Mouse (Mus musculus): Measurements from ENCODE around the gene Fam192a. TPM values are rescaled to one million over a fixed set of nuclear protein-coding genes. Genes with fewer than 3 reads are reported as not detected.

Gene Fam192a
- polyA plus RNA-seq, 1 experiment from 2014 or later = 55.6 TPM

GRCm38 (mm10) chr8:94584238-94584817, 17.5 kb downstream of the Fam192a start:
- Histone ChIP-seq H3K36me3 (ENCODE audit: control insufficient read depth, insufficient read depth, low read length) (peaks cover 93% of the 10 kb centered on the region), H3K9me3 (ENCODE audit: control insufficient read depth, low read length) (no peaks in the 10 kb centered on the region), H3K4me3 (ENCODE audit: low read depth, low read length) (no peak overlapping the region), H3K27me3 (replicated peaks; ENCODE audit: control insufficient read depth, insufficient read depth, low read length) (no peaks in the 10 kb centered on the region), H3K4me2 (ENCODE audit: low read length) (no peak overlapping the region), H3K9ac (ENCODE audit: low read length) (no peak overlapping the region), H3K4me1 (replicated peaks; ENCODE audit: control insufficient read depth, insufficient read depth, low read length) (no peaks in the 10 kb centered on the region), H3K27ac (ENCODE audit: low read depth) (no peak overlapping the region)
- no peak; the same call in 1 of the 2 replicates for ATAC-seq (replicated peaks; ENCODE audit: low FRiP score, low TSS enrichment, low read depth)
- 52% methylated on average over 4 of the region's 4 CpGs for WGBS
- no peak for DNase-seq (ENCODE audit: low spot score)

GRCm38 (mm10) chr8:94582569-94582968, 19.2 kb downstream of the Fam192a start:
- H3K9ac ChIP-seq (ENCODE audit: low read length) = no peak overlapping the region
- H3K4me1 ChIP-seq (replicated peaks; ENCODE audit: control insufficient read depth, insufficient read depth, low read length) = no peaks in the 10 kb centered on the region
- H3K36me3 ChIP-seq (ENCODE audit: control insufficient read depth, insufficient read depth, low read length) = peaks cover 93% of the 10 kb centered on the region
- no peaks in the 10 kb centered on the region for H3K9me3 ChIP-seq (ENCODE audit: control insufficient read depth, low read length)
- no peak overlapping the region for H3K4me3 ChIP-seq (ENCODE audit: low read depth, low read length)
- H3K4me2 ChIP-seq (ENCODE audit: low read length) = no peak overlapping the region
- DNase-seq (ENCODE audit: low spot score) (no peak), ATAC-seq (replicated peaks; ENCODE audit: low FRiP score, low TSS enrichment, low read depth) (no peak)
- H3K27me3 ChIP-seq (replicated peaks; ENCODE audit: control insufficient read depth, insufficient read depth, low read length) = no peaks in the 10 kb centered on the region
- H3K27ac ChIP-seq (ENCODE audit: low read depth) = no peak overlapping the region
- 92% methylated on average over 6 of the region's 6 CpGs for WGBS

DNA sequence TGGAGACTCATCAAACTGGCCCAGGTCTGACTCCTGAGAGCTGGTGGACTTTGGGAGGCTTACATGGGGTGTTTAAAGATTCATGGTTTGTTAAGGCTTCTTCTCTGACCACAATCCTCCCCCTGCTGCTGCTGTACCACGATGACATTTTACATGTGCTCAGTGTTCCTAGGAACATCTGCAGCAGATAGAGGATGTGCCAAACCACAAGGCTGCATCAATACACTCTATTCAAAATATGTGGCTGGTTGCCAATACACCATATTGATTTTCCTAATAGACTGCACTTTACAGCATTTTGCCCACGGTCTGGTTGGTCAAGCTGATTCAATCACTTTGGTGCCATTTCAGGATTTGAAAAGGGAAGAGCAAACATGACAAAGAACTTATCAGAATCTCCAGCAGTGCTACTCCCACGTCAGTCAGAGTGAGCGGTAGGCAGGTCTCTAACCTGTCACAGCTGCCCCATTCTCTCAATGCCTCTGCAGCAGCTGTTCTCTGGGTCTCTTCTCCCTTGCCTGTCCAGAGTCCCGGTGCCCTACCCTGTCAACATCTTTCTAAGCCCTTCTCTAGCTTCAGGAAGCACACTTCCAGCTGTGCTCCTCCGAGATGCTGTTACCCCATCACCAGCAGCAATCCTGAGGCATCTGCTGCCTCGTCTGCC, 19.8 kb downstream of the Fam192a start:
- Histone ChIP-seq H3K27me3 (replicated peaks; ENCODE audit: control insufficient read depth, insufficient read depth, low read length) (no peaks in the 10 kb centered on the region), H3K9me3 (ENCODE audit: control insufficient read depth, low read length) (no peaks in the 10 kb centered on the region), H3K9ac (ENCODE audit: low read length) (no peak overlapping the region), H3K4me2 (ENCODE audit: low read length) (no peak overlapping the region), H3K36me3 (ENCODE audit: control insufficient read depth, insufficient read depth, low read length) (peaks cover 93% of the 10 kb centered on the region), H3K27ac (ENCODE audit: low read depth) (no peak overlapping the region), H3K4me1 (replicated peaks; ENCODE audit: control insufficient read depth, insufficient read depth, low read length) (no peaks in the 10 kb centered on the region), H3K4me3 (ENCODE audit: low read depth, low read length) (no peak overlapping the region)
- ATAC-seq (replicated peaks; ENCODE audit: low FRiP score, low TSS enrichment, low read depth) = no peak
- WGBS = 85% methylated on average over 7 of the region's 7 CpGs
- no peak for DNase-seq (ENCODE audit: low spot score)

- H3K9ac ChIP-seq (ENCODE audit: low read length) = no peak overlapping the region
- WGBS = 91% methylated on average over 4 of the region's 4 CpGs
- H3K4me2 ChIP-seq (ENCODE audit: low read length) = no peak overlapping the region
- H3K4me3 ChIP-seq (ENCODE audit: low read depth, low read length) = no peak overlapping the region
- no peak for DNase-seq (ENCODE audit: low spot score)
- no peak overlapping the region for H3K27ac ChIP-seq (ENCODE audit: low read depth)
- H3K27me3 ChIP-seq (replicated peaks; ENCODE audit: control insufficient read depth, insufficient read depth, low read length) = no peaks in the 10 kb centered on the region
- H3K9me3 ChIP-seq (ENCODE audit: control insufficient read depth, low read length) = no peaks in the 10 kb centered on the region
- H3K36me3 ChIP-seq (ENCODE audit: control insufficient read depth, insufficient read depth, low read length) = peaks cover 66% of the 10 kb centered on the region
- no peaks in the 10 kb centered on the region for H3K4me1 ChIP-seq (replicated peaks; ENCODE audit: control insufficient read depth, insufficient read depth, low read length)
- no peak for ATAC-seq (replicated peaks; ENCODE audit: low FRiP score, low TSS enrichment, low read depth)
Measured at GRCm38 (mm10) chr8:94575148-94575547, 26.6 kb downstream of the Fam192a start.

DNA sequence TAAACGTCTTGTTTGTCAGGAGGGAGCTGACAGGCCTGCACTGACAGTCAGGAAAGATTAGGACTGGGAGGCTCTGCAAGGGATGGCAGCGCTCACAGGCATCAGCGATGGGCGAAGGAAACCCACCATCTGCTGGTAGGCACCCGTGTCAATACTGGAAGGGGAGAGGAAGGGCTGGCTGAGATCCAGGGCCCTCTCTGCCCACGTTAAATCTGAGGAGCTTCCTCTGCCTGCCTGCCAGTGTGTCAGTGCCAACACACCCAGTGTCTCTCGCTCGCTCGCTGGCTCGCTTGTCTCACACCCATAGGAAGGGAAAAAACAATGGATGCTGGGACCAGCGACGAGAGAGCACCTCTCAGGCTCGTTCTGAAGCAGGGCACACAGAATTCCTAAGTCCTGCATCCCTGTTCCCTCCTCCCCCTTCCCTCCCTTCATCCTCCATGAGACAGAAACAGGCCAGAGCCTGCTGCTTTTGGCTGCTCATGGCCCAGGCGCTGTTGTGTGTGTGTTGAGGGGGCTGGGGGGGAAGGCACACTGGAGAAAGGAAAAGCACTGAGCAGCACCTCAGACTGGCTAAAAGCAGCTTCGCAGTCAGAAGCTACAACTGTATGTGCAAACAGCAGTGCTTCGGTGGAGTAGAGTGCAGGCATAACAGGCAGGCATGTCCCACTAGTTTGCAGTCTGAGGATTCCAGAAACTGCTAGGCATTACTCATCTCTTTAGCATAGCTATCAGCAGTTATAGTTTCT, 27.5 kb downstream of the Fam192a start:
- peaks cover 60% of the 10 kb centered on the region for H3K36me3 ChIP-seq (ENCODE audit: control insufficient read depth, insufficient read depth, low read length)

GRCm38 (mm10) chr8:94571896-94572295, 29.9 kb downstream of the Fam192a start:
- no peaks in the 10 kb centered on the region for H3K9me3 ChIP-seq (ENCODE audit: control insufficient read depth, low read length)
- H3K4me2 ChIP-seq (ENCODE audit: low read length) = no peak overlapping the region
- DNase-seq (ENCODE audit: low spot score) (no peak), ATAC-seq (replicated peaks; ENCODE audit: low FRiP score, low TSS enrichment, low read depth) (no peak)
- peaks cover 36% of the 10 kb centered on the region for H3K36me3 ChIP-seq (ENCODE audit: control insufficient read depth, insufficient read depth, low read length)
- H3K4me1 ChIP-seq (replicated peaks; ENCODE audit: control insufficient read depth, insufficient read depth, low read length) = peaks cover 5% of the 10 kb centered on the region; the same call in 1 of the 2 replicates
- no peak overlapping the region for H3K9ac ChIP-seq (ENCODE audit: low read length)
- no peak overlapping the region for H3K27ac ChIP-seq (ENCODE audit: low read depth)
- 70% methylated on average over 2 of the region's 2 CpGs for WGBS
- H3K27me3 ChIP-seq (replicated peaks; ENCODE audit: control insufficient read depth, insufficient read depth, low read length) = no peaks in the 10 kb centered on the region
- no peak overlapping the region for H3K4me3 ChIP-seq (ENCODE audit: low read depth, low read length)

More for the DNA sequence above, 27.5 kb downstream of the Fam192a start:
- no peaks in the 10 kb centered on the region for H3K4me1 ChIP-seq (replicated peaks; ENCODE audit: control insufficient read depth, insufficient read depth, low read length)
- H3K27ac ChIP-seq (ENCODE audit: low read depth) = no peak overlapping the region
- no peak overlapping the region for H3K9ac ChIP-seq (ENCODE audit: low read length)
- H3K27me3 ChIP-seq (replicated peaks; ENCODE audit: control insufficient read depth, insufficient read depth, low read length) = no peaks in the 10 kb centered on the region
- DNase-seq (ENCODE audit: low spot score) (no peak), ATAC-seq (replicated peaks; ENCODE audit: low FRiP score, low TSS enrichment, low read depth) (no peak)
- no peaks in the 10 kb centered on the region for H3K9me3 ChIP-seq (ENCODE audit: control insufficient read depth, low read length)
- 92% methylated on average over 16 of the region's 16 CpGs for WGBS
- no peak overlapping the region for H3K4me3 ChIP-seq (ENCODE audit: low read depth, low read length)
- H3K4me2 ChIP-seq (ENCODE audit: low read length) = no peak overlapping the region

GRCm38 (mm10) chr8:94569419-94569818, 32.4 kb downstream of the Fam192a start:
- Histone ChIP-seq H3K9ac (ENCODE audit: low read length) (no peak overlapping the region), H3K9me3 (ENCODE audit: control insufficient read depth, low read length) (no peaks in the 10 kb centered on the region), H3K27ac (ENCODE audit: low read depth) (no peak overlapping the region), H3K27me3 (replicated peaks; ENCODE audit: control insufficient read depth, insufficient read depth, low read length) (no peaks in the 10 kb centered on the region), H3K4me3 (ENCODE audit: low read depth, low read length) (no peak overlapping the region), H3K36me3 (ENCODE audit: control insufficient read depth, insufficient read depth, low read length) (peaks cover 11% of the 10 kb centered on the region), H3K4me1 (replicated peaks; ENCODE audit: control insufficient read depth, insufficient read depth, low read length) (peaks cover 6% of the 10 kb centered on the region; the same call in 1 of the 2 replicates), H3K4me2 (ENCODE audit: low read length) (no peak overlapping the region)
- DNase-seq (ENCODE audit: low spot score) (no peak), ATAC-seq (replicated peaks; ENCODE audit: low FRiP score, low TSS enrichment, low read depth) (no peak)
- WGBS = 68% methylated on average over 1 of the region's 1 CpGs

- H3K4me1 ChIP-seq (replicated peaks; ENCODE audit: control insufficient read depth, insufficient read depth, low read length) = peaks cover 6% of the 10 kb centered on the region; the same call in 1 of the 2 replicates
- no peaks in the 10 kb centered on the region for H3K27me3 ChIP-seq (replicated peaks; ENCODE audit: control insufficient read depth, insufficient read depth, low read length)
- no peaks in the 10 kb centered on the region for H3K9me3 ChIP-seq (ENCODE audit: control insufficient read depth, low read length)
- no peaks in the 10 kb centered on the region for H3K36me3 ChIP-seq (ENCODE audit: control insufficient read depth, insufficient read depth, low read length)
- WGBS = 88% methylated on average over 8 of the region's 8 CpGs
- no peak overlapping the region for H3K9ac ChIP-seq (ENCODE audit: low read length)
- H3K27ac ChIP-seq (ENCODE audit: low read depth) = no peak overlapping the region
- ATAC-seq (replicated peaks; ENCODE audit: low FRiP score, low TSS enrichment, low read depth) (no peak), DNase-seq (ENCODE audit: low spot score) (no peak)
- H3K4me3 ChIP-seq (ENCODE audit: low read depth, low read length) = no peak overlapping the region
- H3K4me2 ChIP-seq (ENCODE audit: low read length) = no peak overlapping the region
Measured at GRCm38 (mm10) chr8:94568098-94568497, 33.7 kb downstream of the Fam192a start.

All from intestine, embryonic 14.5 days (tissue).